Mouse (Mus musculus): ENCODE measurements around the gene Apoc2. TPM values are rescaled to one million over a fixed set of nuclear protein-coding genes. Genes with fewer than 3 reads are reported as not detected.

The Apoc2 gene
- total RNA-seq, 1 experiment from 2014 or later: 53.4 TPM

GRCm38 (mm10) chr7:19628536-19629360 is 49.0 kb downstream of the Apoc2 start:
- peak; percentile 98 for DNase-seq

GRCm38 (mm10) chr7:19628192-19628535 is 49.6 kb downstream of the Apoc2 start:
- no peak for DNase-seq

- no peak for DNase-seq
Measured at GRCm38 (mm10) chr7:19627721-19628120, 50.0 kb downstream of the Apoc2 start.

- no peak for DNase-seq
Measured at GRCm38 (mm10) chr7:19623433-19623832, 54.3 kb downstream of the Apoc2 start.

- no peak for DNase-seq
Measured at GRCm38 (mm10) chr7:19622241-19622640, 55.5 kb downstream of the Apoc2 start.

Other genes with a start within 250 kb of the Apoc2 start
- 45.1 and 45.2 TPM in 2 replicates for gene Mark4, start 219.1 kb downstream of the Apoc2 start, total RNA-seq (2021)
- gene Exoc3l2, start 214.6 kb downstream of the Apoc2 start, total RNA-seq (2021): 21.8 and 22.0 TPM in 2 replicates
- gene Bloc1s3, start 169.6 kb downstream of the Apoc2 start, total RNA-seq (2021): 6.7 and 8.6 TPM in 2 replicates
- gene Trappc6a, start 169.5 kb downstream of the Apoc2 start, total RNA-seq (2021): 69.4 and 71.2 TPM in 2 replicates
- gene Nkpd1, start 160.1 kb downstream of the Apoc2 start, total RNA-seq (2021): 0.15 and 0.83 TPM in 2 replicates
- 58.8 and 64.2 TPM in 2 replicates for gene Ppp1r37, start 114.9 kb downstream of the Apoc2 start, total RNA-seq (2021)
- 0.44 and 1.1 TPM in 2 replicates for gene Zfp296, start 100.7 kb downstream of the Apoc2 start, total RNA-seq (2021)
- 59.3 and 65.4 TPM in 2 replicates for gene Gemin7, start 100.3 kb downstream of the Apoc2 start, total RNA-seq (2021)
- gene Clasrp, start 73.5 kb downstream of the Apoc2 start, total RNA-seq (2021): 36.9 and 52.2 TPM in 2 replicates
- gene Relb, start 48.5 kb downstream of the Apoc2 start, total RNA-seq (2021): 19.3 and 26.2 TPM in 2 replicates
- gene Clptm1, start 12.9 kb downstream of the Apoc2 start, total RNA-seq (2021): 116 and 119 TPM in 2 replicates
- 1.7 and 2.6 TPM in 2 replicates for gene Gm44805, start 3.5 kb upstream of the Apoc2 start, total RNA-seq (2021)
- 72.2 and 240 TPM in 2 replicates for gene Apoc4, start 3.5 kb upstream of the Apoc2 start, total RNA-seq (2021)
- 845 and 1,967 TPM in 2 replicates for gene Apoc1, start 14.7 kb upstream of the Apoc2 start, total RNA-seq (2021)
- 972 and 3,675 TPM in 2 replicates for gene Apoe, start 21.2 kb upstream of the Apoc2 start, total RNA-seq (2021)
- gene Tomm40, start 37.5 kb upstream of the Apoc2 start, total RNA-seq (2021): 136 and 145 TPM in 2 replicates
- gene Nectin2, start 72.5 kb upstream of the Apoc2 start, total RNA-seq (2021): 90.1 and 94.7 TPM in 2 replicates
- 59.8 and 70.8 TPM in 2 replicates for gene Bcam, start 93.1 kb upstream of the Apoc2 start, total RNA-seq (2021)
- 1.4 TPM in 1 of 2 replicates, not detected in the other for gene Cblc, start 118.9 kb upstream of the Apoc2 start, total RNA-seq (2021)
- 26.6 and 36.9 TPM in 2 replicates for gene Bcl3, start 144.8 kb upstream of the Apoc2 start, total RNA-seq (2021)
- gene Gm19345, start 174.1 kb upstream of the Apoc2 start, total RNA-seq (2021): 0.59 TPM in 1 of 2 replicates, not detected in the other
- gene Ceacam16, start 183.4 kb upstream of the Apoc2 start, total RNA-seq (2021): 0.33 and 0.38 TPM in 2 replicates
- not detected in 2 replicates for gene Ceacam19, start 210.0 kb upstream of the Apoc2 start, total RNA-seq (2021)
- 31.0 and 34.1 TPM in 2 replicates for gene Pvr, start 243.2 kb upstream of the Apoc2 start, total RNA-seq (2021)